Mouse (Mus musculus) B cell, adult 62 days (primary cell): ENCODE results near the gene Cdk5. TPM values are rescaled to one million over a fixed set of nuclear protein-coding genes. Genes with fewer than 3 reads are reported as not detected.

Source experiments
- total RNA-seq: library from RNA; stranded (reverse); gene quantifications from 4 replicates; pipeline ENCODE4 v1.2.4, GENCODE M21; 2023

Cdk5 gene
- 31.5 to 43.7 TPM (median 33.8 TPM) in 4 replicates for total RNA-seq

DNA sequence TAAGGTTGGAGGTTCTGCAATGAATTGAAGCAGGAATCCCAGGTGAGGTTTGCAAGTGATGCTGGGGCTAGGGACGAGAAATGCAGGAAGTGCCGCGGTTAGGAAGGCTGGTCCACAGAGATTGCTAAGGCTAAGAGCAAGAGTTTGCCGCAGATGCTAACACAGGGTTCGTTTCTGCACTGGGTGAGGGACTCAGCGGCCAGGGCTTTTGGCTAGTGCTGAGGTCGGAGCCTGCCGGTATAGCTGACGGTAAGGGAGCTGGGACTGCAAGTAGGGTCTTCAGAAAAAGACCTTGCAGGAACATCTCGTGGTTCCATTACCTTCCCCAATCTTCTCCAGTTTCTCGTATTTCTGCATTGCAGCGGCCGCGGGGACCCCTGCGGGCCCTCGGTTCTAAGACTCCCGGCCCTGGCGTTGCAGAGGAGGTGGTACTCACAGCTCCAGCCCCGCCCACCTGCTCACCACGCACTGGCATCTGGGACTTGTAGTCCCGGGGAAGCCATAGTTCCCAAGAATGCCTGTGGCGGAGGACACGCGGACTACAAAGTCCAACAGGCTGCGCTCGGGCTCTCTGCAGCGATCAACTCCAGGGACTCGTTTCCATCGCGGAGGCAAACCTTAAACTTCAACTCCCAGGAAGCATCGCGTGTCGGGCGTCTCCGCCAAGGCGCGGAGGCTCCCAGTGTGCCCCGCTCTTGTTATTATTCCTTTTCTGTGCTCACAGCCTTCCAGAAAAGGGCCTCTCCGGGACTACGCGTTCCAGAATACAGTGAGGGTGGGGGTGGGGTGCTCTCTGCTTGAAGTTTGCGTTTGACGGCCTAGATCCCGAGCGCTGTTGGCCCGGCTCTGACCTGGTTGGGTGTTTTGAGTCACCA lies at the start of gene Cdk5, which contains the start of gene Slc4a2:
Cdk5 (minus strand) TSS at position 402 of the 875 bp plus-strand sequence.
Slc4a2 (plus strand) TSS at position 709 of the 875 bp plus-strand sequence.

DNA sequence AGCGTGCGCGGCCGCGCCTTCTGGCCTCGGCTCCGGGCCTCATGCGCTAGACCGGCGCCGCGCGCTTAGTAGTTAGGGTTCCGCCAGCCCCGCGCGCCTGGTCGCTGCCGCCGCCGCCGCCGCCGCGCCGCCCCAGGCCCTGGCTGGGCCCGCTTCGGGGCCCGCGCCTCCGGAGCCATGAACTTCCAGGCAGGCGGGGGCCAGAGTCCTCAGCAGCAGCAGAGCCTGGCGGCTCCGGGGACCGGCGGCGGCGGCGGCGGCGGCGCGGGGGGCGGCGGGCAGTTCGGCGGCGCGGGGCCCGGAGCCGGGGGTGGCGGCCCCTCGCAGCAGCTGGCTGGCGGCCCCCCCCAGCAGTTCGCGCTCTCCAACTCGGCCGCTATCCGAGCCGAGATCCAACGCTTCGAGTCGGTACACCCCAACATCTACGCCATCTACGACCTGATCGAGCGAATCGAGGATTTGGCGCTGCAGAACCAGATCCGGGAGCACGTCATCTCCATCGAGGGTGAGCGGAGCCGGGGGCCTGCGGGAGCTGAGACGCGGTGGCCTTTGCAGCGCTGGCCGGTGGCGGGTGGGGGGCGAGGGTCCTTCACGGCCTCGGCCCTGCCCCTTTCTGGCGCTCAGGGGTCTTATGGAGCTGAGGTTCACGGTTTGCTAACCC lies 28.8 kb upstream of the Cdk5 start, which contains the start of gene Agap3:
Agap3 (plus strand) TSS at position 148 of the 661 bp plus-strand sequence.

DNA sequence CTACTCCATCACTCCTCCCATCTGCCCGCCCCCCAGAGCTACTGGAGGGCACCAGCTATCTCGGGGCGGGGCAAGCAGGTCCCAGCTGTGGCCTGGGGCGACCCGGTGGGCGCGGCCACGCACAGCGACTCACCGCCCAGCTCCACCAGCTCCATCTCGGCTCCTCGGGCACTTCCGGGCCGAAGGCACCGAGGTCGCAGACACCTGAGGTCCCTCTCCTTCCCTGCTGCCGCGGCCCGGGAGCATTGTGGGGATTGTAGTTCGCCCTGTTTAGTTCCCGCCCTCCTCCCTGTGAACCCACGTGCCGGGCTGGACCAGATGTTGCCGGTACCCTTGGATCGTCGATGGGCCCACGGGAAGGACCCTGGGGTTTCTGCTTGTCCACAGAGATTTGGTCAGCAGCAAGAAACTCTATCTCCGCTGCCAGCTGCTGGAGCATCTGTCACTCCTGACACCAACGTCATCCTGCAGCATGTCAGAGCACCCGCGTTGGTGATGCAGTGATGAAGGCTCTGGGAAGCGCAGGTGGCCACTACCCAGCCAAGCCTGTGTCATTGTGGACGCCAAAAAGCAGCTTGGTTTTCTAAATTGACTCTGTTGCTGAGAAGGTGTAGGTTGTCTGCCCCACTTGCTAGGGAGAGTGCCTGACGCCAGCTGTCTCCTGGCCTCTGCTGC lies 24.4 kb upstream of the Cdk5 start, which contains the start of gene Tmub1:
Tmub1 (minus strand) TSS at position 231 of the 675 bp plus-strand sequence.

DNA sequence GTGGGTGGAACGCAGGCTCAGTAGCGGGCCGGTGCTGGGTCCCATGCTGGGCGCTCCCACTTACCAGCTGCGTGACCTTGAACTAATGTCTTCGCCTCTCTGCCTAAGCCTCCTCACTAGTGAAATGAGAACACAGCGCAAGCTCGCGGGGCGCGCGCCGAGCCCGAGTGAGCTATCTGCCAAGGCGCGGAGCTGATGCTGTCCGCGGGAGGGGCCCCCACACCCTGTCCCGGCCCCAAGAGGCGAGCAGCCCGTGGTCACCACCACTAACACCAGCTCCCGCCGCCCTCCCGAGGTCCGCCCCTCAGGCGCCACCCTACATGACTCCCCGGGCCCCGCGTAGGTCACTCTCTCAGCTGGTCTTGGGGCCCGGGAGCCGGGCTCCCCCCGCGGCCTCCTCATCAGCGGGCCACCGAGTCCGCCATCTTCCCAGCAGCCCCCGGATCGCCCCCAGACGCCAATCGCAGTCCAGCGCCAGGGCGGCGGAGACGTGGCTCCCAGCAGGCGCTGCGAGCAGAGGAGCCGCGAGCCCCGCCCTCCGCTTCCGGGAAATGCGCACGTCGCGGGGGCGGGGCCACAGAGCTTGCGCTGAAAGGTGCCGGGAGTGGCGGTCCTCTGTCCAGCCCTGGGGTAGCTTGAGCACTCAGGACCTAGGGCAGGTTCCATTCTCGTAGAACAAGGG lies 21.6 kb upstream of the Cdk5 start, which contains the start of gene Fastk:
Fastk (minus strand) TSS at position 542 of the 682 bp plus-strand sequence.

DNA sequence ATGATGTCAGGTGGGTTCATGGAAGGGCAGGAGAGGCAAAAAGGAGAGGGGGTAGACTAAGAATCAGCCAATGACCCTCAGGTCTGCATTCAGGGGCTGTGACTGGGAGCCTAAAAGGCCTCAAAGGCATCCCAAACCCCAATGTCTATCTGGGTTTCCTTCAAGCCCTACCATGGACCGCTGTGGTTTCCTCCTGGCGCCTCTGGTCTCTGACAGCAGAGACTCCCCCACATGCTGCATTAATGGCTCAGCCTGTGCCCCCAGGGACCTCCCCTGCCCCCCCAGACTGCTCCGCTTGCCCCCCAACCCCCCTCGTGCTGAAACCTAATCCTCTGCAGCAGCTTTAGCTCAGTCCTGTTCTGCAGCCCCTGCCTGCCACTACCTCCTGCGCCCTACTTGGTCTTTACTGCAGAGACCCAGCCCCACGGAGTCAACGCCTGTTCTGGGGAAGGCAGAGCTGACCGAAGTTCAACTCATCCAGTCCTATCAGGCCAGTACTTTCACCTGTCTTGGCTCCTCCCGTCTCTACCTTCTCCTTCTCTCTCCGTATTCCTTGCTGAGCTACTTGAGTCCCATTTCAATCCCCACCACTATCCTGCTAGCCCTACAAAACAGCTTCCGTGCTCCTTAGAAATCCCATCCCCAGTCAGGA lies 10.2 kb downstream of the Cdk5 start, which contains the start of gene Asic3:
Asic3 (plus strand) TSS at position 351 of the 652 bp plus-strand sequence.

DNA sequence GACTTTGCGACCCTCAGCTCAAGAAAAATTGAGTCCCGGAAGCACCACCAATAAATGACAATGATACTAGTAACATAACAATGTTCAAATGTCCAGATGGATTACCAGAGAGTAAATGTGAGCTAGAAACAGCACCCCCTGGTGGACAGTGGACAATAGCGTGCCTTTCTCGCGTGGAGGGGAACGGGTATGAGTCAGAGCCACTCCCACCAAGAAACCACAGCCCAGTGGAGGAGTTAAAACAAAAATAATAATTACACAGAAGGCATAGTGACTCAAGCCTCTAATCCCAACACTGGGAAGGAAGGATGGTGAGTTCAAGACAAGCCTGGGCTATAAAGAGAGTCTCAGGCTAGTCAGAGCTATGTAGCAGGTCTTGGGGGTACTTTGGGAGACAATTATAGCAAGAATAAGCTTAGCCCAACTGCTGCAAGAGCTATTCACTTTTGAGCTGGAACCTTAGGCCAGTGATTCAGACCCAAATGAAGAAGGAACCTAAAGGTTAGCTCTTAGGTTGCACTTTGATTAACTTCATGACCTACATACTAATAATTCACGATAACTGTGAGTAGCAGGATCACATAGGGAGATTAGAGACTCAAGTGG lies 29.8 kb downstream of the Cdk5 start, which contains the start of gene Abcb8:
Abcb8 (plus strand) TSS at position 272 of the 606 bp plus-strand sequence.

DNA sequence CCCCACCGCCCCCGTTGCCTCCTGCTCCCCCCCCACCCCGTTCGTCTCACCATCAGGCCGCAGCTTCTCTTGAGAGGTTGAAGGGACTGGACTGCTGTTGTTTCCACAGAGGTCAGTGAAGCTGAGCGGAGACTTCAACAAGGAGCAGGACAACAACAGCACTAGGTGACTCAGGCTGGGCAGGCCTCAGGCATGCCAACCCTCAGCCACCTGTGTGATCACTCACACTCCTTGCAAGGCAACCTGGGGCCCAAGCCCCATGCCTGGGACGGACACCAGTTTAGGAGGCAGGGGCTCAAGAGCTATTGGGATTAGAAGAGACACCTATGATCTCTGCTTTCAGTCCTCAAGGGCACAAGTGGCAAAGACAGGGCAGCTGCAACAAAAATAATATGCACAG lies 31.5 kb downstream of the Cdk5 start, which contains the start of gene Atg9b:
Atg9b (minus strand) TSS at position 280 of the 400 bp plus-strand sequence.

Other genes starting within 250 kb of the Cdk5 start
- not detected in 4 replicates for gene Kcnh2, start 71.9 kb downstream of the Cdk5 start, total RNA-seq
- 0.15 to 0.40 TPM in 2 of 4 replicates, not detected in the others for gene Nos3, start 58.7 kb downstream of the Cdk5 start, total RNA-seq
- gene Atg9b, start 31.4 kb downstream of the Cdk5 start, total RNA-seq: not detected in 4 replicates
- 19.2 to 30.7 TPM (median 25.6 TPM) in 4 replicates for gene Abcb8, start 29.9 kb downstream of the Cdk5 start, total RNA-seq
- gene Asic3, start 10.1 kb downstream of the Cdk5 start, total RNA-seq: 0.34 to 0.80 TPM (median 0.49 TPM) in 3 of 4 replicates, not detected in the other
- 54.4 to 79.1 TPM (median 68.6 TPM) in 4 replicates for gene Slc4a2, start 307 bp upstream of the Cdk5 start, total RNA-seq
- gene Fastk, start 21.8 kb upstream of the Cdk5 start, total RNA-seq: 89.9 to 105 TPM (median 103 TPM) in 4 replicates
- gene Tmub1, start 24.3 kb upstream of the Cdk5 start, total RNA-seq: 19.1 to 23.1 TPM (median 21.2 TPM) in 4 replicates
- 41.8 to 52.0 TPM (median 49.9 TPM) in 4 replicates for gene Agap3, start 28.6 kb upstream of the Cdk5 start, total RNA-seq
- not detected in 4 replicates for gene Gbx1, start 103.7 kb upstream of the Cdk5 start, total RNA-seq
- not detected in 4 replicates for gene Asb10, start 117.4 kb upstream of the Cdk5 start, total RNA-seq
- not detected in 4 replicates for gene 4931409K22Rik, start 133.3 kb upstream of the Cdk5 start, total RNA-seq
- gene Abcf2, start 153.9 kb upstream of the Cdk5 start, total RNA-seq: 35.4 to 41.6 TPM (median 38.9 TPM) in 4 replicates
- 32.7 to 39.8 TPM (median 34.7 TPM) in 4 replicates for gene Chpf2, start 163.2 kb upstream of the Cdk5 start, total RNA-seq
- gene Smarcd3, start 200.9 kb upstream of the Cdk5 start, total RNA-seq: not detected in 4 replicates